Mouse (Mus musculus): ENCODE measurements at regions not wholly inside any gene's neighbourhood (a gene's known extent, or its start where the extent isn't known, plus 50 kb on each side); places are given as distances from the start of the nearest gene placed in this dataset.

DNA sequence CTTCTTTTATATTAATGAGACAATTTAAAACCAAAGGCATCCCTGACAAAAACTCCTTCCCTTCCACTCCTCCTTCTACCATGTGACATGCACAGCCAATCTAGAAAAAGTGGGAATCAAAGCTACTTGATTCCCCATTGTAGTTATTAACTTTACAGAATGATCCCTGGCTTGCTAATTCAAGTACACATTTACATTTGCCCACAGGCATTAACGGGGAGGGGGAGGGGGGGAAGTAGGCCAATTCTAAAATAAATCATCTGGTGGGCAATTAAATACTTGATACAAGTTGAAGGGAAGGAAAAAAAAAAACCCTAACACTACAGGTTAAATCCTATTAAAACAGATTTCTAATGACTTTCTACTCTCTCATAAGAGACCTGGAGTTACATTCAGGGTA, 152.8 kb downstream of the Sox4 start:
- TF ChIP-seq POLR2A (IDR thresholded peaks at IDR 0.05; ENCODE audit: extremely low read depth, insufficient read depth, low read length) (no peak), CTCF (IDR thresholded peaks at IDR 0.05; ENCODE audit: low read depth, low read length) (no peak)
